Mouse (Mus musculus) lung, postnatal 0 days (tissue): Measurements from ENCODE around the gene Pik3c2a.

Experiments
- CTCF ChIP-seq: IDR thresholded peaks from 2 replicates; pipeline ENCODE4 v1.5.1; 2016; ENCODE audit warnings: antibody characterized with exemption, mild to moderate bottlenecking
- EP300 ChIP-seq: IDR thresholded peaks from 2 replicates; pipeline ENCODE4 v1.6.1; 2016; ENCODE audit warnings: antibody characterized with exemption, mild to moderate bottlenecking, control low read depth

DNA sequence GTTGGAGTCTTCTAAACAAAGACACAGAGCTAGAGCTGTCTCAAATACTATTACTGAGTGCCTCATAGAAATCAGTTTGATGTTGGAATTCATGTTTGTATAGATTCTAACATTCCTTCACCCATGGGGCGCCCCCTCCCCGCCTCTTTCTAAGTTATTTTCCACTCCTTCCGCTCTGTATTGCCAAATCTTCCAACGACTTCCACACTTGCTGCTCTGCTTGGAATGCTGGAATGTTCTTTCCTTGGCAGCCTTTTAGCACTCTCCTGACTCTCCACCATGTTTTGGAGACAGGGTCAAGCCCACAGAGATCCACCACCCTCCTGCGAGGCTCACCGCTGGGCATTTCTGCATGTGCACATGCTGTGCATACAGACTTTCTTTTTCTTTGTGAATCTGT, 14.1 kb upstream of the Pik3c2a start:
- TF ChIP-seq CTCF (no peak), EP300 (no peak; the same call in 1 of the 2 replicates)
